Mouse (Mus musculus) heart, postnatal 0 days (tissue): ENCODE results near the gene Qk.

Experiments
- CTCF ChIP-seq: IDR thresholded peaks from 2 replicates; pipeline ENCODE4 v1.5.1; 2016; ENCODE audit warnings: antibody characterized with exemption, control low read depth, low read depth
- EP300 ChIP-seq: IDR thresholded peaks from 2 replicates; pipeline ENCODE4 v1.6.1; 2016; ENCODE audit warnings: antibody characterized with exemption, low read depth

DNA sequence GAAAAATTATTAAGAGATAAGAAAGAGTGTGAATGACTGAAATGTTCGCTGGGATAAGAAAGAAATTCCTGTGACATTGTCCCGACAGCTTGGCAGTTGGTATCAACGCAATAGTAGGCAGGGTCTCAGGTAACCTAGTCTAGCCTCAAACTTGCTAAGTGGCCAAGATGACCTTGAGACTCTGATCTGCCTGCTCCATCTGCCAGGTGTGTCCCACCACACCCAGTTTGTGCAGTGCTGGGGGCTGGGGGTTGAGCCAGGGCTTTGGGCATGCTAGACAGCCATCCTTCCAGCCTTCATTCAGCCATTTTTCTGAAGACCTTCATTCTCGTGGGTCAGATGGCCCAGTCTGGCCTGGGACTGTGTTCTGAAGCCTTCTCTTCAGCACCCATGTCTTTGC lies 46.9 kb upstream of the Qk start:
- no peak for TF ChIP-seq CTCF
- TF ChIP-seq EP300, result no peak
